Mouse (Mus musculus) forebrain, embryonic 14.5 days (tissue): ENCODE data around the gene Rptor. TPM values are rescaled to one million over a fixed set of nuclear protein-coding genes. Genes with fewer than 3 reads are reported as not detected.

Experiments used
- ATAC-seq: fragments of 200-750 bp; cut with Nextera tagmentation; 2 replicates; pipeline ENCODE4 v1.8.0; 2017; ENCODE audit warnings: mild to moderate bottlenecking, moderate library complexity
- DNase-seq: peaks from one replicate; pipeline ENCODE4 v3.0.0-alpha.2; 2015; ENCODE audit warnings: low spot score
- H3K27ac ChIP-seq: fragments of 300-500 bp; sonication (generic); 2 replicates; pipeline ENCODE4 v1.5.1; 2014; ENCODE audit warnings: low read depth, mild to moderate bottlenecking, control low read depth, low read length, moderate library complexity
- H3K27me3 ChIP-seq: fragments of 300-500 bp; sonication (generic); replicated peaks from 2 replicates; pipeline ENCODE4 v1.6.1; 2014; ENCODE audit warnings: low read length, control low read depth, mixed read lengths; ENCODE audit not compliant: control insufficient read depth, insufficient read depth
- H3K36me3 ChIP-seq: fragments of 300-500 bp; sonication (generic); 2 replicates; pipeline ENCODE4 v1.6.1; 2014; ENCODE audit warnings: low read length, control low read depth; ENCODE audit not compliant: control insufficient read depth, insufficient read depth
- H3K4me1 ChIP-seq: fragments of 300-500 bp; sonication (generic); 2 replicates; pipeline ENCODE4 v1.6.1; 2014; ENCODE audit warnings: antibody characterized with exemption, low read length, control low read depth; ENCODE audit not compliant: control insufficient read depth, insufficient read depth
- H3K4me2 ChIP-seq: fragments of 300-500 bp; sonication (generic); 2 replicates; pipeline ENCODE4 v1.6.1; 2014; ENCODE audit warnings: mild to moderate bottlenecking, control low read depth, low read length
- H3K4me3 ChIP-seq: fragments of 300-500 bp; sonication (generic); 2 replicates; pipeline ENCODE4 v1.5.1; 2014; ENCODE audit warnings: low read depth, low read length, control low read depth
- H3K9ac ChIP-seq: fragments of 300-500 bp; sonication (generic); 2 replicates; pipeline ENCODE4 v1.6.1; 2014; ENCODE audit warnings: mild to moderate bottlenecking, low read length, control low read depth, moderate library complexity
- H3K9me3 ChIP-seq: fragments of 300-500 bp; sonication (generic); replicated peaks from 2 replicates; pipeline ENCODE4 v1.6.1; 2016; ENCODE audit warnings: low read length, control low read depth, mixed read lengths; ENCODE audit not compliant: control insufficient read depth
- WGBS: fragments of 180-500 bp; shearing (Covaris S2); extraction: QIAGEN DNeasy Blood & Tissue Kit; methylation state at CpG from one replicate; pipeline ENCODE4 v1.1.7; 2014; 5-methylcytosine and 5-hydroxymethylcytosine counted together
- polyA plus RNA-seq: library from polyadenylated mRNA; unstranded; fragments of >200 nt; fragmentation: Nextera tagmentation; extraction: Ambion mirVana; gene quantifications from 2 replicates; pipeline ENCODE4 v1.2.1, GENCODE M21; 2014

Gene Rptor
- polyA plus RNA-seq, 1 experiment from 2014 or later = 7.0 TPM

DNA sequence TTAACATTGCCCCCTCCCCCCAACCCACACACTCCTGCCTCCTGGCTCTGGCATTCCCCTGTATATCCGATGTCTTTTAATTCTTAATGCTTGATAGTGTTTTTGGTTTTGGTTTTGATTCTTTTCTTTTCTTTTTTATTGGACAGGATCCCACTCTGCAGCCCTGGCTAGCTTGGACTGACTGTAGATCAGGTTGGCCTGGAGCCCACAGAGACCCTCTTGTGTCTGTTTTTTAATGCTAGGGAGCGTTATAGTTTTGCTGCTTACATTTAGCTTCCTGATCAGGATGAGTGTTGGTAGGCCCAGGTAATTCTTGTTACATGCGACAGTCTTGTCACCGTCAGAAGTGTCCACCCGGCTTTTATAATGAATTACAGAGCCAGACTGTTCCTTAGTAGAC, 27.6 kb downstream of the Rptor start:
- H3K9me3 ChIP-seq = no peaks in the 10 kb centered on the region
- WGBS = 76% methylated on average over 5 of the region's 5 CpGs
- no peak overlapping the region for H3K4me3 ChIP-seq
- ATAC-seq (no peak), DNase-seq (no peak)
- no peak overlapping the region for H3K27ac ChIP-seq
- no peaks in the 10 kb centered on the region for H3K36me3 ChIP-seq
- H3K9ac ChIP-seq = no peak overlapping the region
- no peaks in the 10 kb centered on the region for H3K27me3 ChIP-seq
- H3K4me2 ChIP-seq = no peak overlapping the region
- H3K4me1 ChIP-seq = no peaks in the 10 kb centered on the region; the same call in 1 of the 2 replicates

GRCm38 (mm10) chr11:119631222-119631870, 28.6 kb downstream of the Rptor start:
- no peaks in the 10 kb centered on the region for H3K36me3 ChIP-seq
- DNase-seq (no peak), ATAC-seq (no peak)
- H3K27me3 ChIP-seq = no peaks in the 10 kb centered on the region
- H3K9me3 ChIP-seq = no peaks in the 10 kb centered on the region
- H3K9ac ChIP-seq = no peak overlapping the region
- no peaks in the 10 kb centered on the region; the same call in 1 of the 2 replicates for H3K4me1 ChIP-seq
- no peak overlapping the region for H3K4me2 ChIP-seq
- H3K4me3 ChIP-seq = no peak overlapping the region
- no peak overlapping the region for H3K27ac ChIP-seq
- WGBS = 82% methylated on average over 3 of the region's 3 CpGs

DNA sequence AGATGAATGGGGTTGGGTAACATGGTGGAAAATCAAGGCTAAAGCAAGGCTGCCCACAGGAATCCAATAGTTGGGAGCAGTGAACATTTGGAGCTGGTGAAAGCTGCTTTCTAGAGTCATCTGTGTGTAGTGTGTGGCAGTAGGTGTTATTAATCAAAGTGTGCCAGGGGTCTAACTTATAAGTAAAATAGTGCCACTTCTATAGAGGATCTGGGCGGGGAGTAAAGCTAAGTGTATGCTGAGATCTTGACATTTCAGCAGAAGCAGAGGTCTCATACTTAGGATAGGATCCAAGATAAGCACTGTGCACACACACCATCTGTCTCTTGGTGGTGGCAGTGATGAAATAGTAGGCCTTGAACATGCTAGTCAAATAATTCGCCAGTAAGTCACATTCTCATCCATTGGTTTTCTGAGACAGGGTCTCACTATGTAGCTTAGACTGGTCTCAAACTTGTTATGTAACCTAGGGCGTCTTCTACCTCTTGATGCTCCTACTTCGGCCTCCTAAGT, 33.7 kb downstream of the Rptor start:
- 89% methylated on average over 4 of the region's 4 CpGs for WGBS
- Histone ChIP-seq H3K4me1 (0 out of 2 replicates have a peak, but pooled peaks cover 5% of the 10 kb centered on the region), H3K27ac (no peak overlapping the region), H3K9me3 (no peaks in the 10 kb centered on the region), H3K27me3 (no peaks in the 10 kb centered on the region), H3K36me3 (no peaks in the 10 kb centered on the region), H3K4me2 (no peak overlapping the region), H3K9ac (no peak overlapping the region), H3K4me3 (no peak overlapping the region)
- ATAC-seq (no peak), DNase-seq (no peak)

GRCm38 (mm10) chr11:119637519-119637918, 34.8 kb downstream of the Rptor start:
- Histone ChIP-seq H3K4me1 (0 out of 2 replicates have a peak, but pooled peaks cover 5% of the 10 kb centered on the region), H3K9ac (no peak overlapping the region), H3K36me3 (no peaks in the 10 kb centered on the region), H3K27ac (no peak overlapping the region), H3K9me3 (no peaks in the 10 kb centered on the region), H3K4me2 (no peak overlapping the region), H3K4me3 (no peak overlapping the region), H3K27me3 (no peaks in the 10 kb centered on the region)
- DNase-seq (no peak), ATAC-seq (no peak)
- 84% methylated on average over 6 of the region's 6 CpGs for WGBS

DNA sequence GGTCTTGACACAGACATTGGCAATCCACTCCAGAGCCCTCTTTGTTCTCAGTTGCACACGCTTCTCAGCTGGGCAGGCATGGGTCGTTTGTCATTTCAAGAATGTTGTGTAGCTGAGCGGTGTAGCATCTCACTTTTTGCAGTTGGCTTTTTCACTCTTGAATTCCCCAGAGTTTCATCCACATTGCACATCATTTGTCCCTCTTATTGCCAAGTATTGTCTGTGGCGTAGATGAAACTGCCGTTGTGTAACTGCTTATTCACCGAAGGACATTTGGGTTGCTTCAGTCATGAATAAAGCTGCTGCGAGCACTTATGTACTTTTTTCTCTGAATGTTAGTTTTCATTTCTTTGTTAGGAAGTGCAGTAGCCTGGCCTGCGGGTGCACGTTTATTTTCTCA, 37.8 kb downstream of the Rptor start:
- DNase-seq (no peak), ATAC-seq (no peak)
- H3K4me3 ChIP-seq = no peak overlapping the region
- H3K36me3 ChIP-seq = no peaks in the 10 kb centered on the region
- H3K27me3 ChIP-seq = no peaks in the 10 kb centered on the region
- no peak overlapping the region for H3K27ac ChIP-seq
- 80% methylated on average over 9 of the region's 9 CpGs for WGBS
- H3K9me3 ChIP-seq = no peaks in the 10 kb centered on the region
- peaks cover 17% of the 10 kb centered on the region for H3K4me1 ChIP-seq
- no peak overlapping the region for H3K4me2 ChIP-seq
- no peak overlapping the region for H3K9ac ChIP-seq

DNA sequence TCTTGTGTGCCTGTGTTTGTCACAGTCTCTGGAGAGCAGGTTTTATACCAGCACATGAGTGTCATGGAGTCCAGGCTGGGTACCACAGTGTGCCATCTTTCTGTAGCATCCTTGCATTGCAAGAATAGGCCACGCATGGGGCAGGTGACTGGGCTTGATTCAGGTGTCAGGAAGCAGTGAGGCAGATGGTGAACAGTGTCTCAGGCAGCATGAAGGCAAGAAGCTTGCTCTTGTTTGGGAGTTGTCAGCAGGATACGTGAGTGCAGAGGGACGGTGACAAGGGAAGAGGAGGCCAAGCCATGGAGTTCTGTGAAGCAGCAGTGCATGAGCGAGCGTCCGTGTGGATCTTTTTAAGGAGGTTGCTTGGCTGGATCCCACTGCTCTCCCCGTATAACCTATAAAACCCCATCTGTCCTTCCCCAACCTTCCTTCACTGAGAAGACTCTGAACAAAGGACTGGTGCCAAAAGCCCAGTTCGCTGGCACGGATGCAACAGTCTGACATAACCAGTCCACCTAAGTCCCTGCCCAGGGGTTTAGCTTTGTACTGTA, 39.2 kb downstream of the Rptor start:
- WGBS = 86% methylated on average over 9 of the region's 9 CpGs
- ATAC-seq (no peak), DNase-seq (no peak)

DNA sequence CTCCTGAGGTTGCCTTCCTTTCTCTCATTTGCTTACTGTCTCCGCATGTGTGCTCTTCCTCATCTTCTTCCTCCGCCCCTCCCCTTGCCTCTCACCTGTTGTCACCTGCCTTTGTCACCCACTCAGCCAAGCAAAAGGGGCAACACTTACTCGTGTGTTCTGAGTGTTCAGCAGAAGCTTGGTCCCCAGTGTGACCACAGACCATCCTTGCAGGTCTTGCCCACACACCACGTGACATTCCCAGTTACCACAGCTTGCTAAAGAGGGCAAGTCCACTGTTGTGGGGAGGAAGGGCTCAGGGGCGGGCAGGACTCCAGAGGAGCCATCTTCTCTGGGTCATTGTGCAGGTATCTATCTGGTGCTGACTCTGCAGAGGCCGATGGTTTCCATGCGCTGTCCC, 40.6 kb downstream of the Rptor start:
- Histone ChIP-seq H3K9me3 (no peaks in the 10 kb centered on the region), H3K36me3 (no peaks in the 10 kb centered on the region), H3K4me2 (no peak overlapping the region), H3K9ac (no peak overlapping the region), H3K4me3 (no peak overlapping the region), H3K27me3 (no peaks in the 10 kb centered on the region), H3K4me1 (peaks cover 15% of the 10 kb centered on the region), H3K27ac (no peak overlapping the region)
- ATAC-seq (no peak), DNase-seq (no peak)
- 90% methylated on average over 7 of the region's 7 CpGs for WGBS

More for the DNA sequence above, 39.2 kb downstream of the Rptor start:
- H3K4me1 ChIP-seq = peaks cover 17% of the 10 kb centered on the region
- no peak overlapping the region for H3K9ac ChIP-seq
- H3K27ac ChIP-seq = no peak overlapping the region
- no peak overlapping the region for H3K4me2 ChIP-seq
- no peaks in the 10 kb centered on the region for H3K36me3 ChIP-seq
- H3K9me3 ChIP-seq = no peaks in the 10 kb centered on the region
- H3K4me3 ChIP-seq = no peak overlapping the region
- no peaks in the 10 kb centered on the region for H3K27me3 ChIP-seq

DNA sequence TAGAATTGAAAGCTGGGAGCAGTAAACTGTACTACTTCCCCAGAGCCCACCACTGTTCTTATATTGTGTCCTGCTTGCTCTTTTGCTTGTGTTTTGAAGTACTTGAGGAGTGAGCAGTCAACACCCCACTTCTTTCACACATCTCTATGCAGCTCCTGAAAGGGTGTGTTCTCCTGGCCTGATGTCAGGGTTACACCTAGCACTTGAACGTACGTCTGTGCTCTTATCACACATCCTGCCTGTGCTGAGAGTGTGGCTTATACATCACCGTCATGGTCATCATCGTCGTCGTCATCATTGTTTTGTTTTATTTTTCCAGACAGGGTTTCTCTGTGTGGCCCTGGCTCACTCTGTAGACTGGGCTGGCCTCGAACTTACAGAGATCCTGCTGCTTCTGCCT, 41.4 kb downstream of the Rptor start:
- no peak for ATAC-seq
- Histone ChIP-seq H3K4me3 (no peak overlapping the region), H3K9ac (no peak overlapping the region), H3K36me3 (no peaks in the 10 kb centered on the region), H3K27me3 (no peaks in the 10 kb centered on the region), H3K4me2 (no peak overlapping the region), H3K4me1 (peaks cover 12% of the 10 kb centered on the region), H3K9me3 (no peaks in the 10 kb centered on the region), H3K27ac (no peak overlapping the region)
- DNase-seq = no peak
- 83% methylated on average over 7 of the region's 7 CpGs for WGBS
